Mouse (Mus musculus) c-Kit-negative CD71-positive TER-119-positive erythroid progenitor cells, embryonic 14.5 days (primary cell): ENCODE results near the gene Arid1a.

Experiments
- DNase-seq: peaks from one replicate; pipeline ENCODE4 v3.0.0-alpha.2; 2013; ENCODE audit warnings: low read depth, low spot score

The Arid1a gene

DNA sequence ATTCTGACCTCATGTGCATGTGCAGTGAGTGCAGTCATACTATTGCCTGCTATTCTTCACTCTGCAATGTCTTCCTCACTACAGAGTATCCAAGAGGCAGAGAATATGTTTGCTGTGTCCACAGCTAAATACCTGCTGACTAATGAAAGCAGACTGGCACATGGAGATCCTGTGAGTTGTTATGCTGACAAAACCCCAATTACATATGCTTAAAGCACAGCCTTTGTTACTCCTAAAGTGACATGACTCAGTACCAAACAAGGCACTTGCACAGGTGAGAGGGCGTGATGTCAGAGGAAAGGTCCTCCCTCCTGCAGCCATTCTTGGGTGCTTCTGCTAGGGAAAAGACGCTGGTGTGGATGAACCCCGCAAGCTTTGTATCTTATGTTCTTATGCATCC, 21.3 kb downstream of the Arid1a start:
- no peak for DNase-seq

DNA sequence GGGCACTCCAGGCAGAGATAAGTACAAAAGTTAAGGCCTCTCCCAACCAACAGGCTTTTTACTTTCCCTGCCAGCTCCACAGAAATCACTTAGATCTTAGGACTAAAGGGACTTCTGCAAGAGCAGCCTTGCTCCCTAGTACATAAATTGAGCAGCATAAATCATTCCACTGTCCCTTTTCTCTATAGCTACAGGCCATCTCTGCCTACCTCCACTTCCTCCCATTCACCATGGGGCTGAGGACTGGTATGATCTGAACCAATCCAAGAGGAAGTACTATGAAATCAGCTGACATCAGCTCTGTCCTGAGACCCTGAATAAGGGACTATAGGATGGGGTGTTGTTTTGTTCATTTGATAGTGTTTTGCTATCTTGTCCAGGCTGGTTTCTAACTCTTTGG, 26.4 kb downstream of the Arid1a start:
- no peak for DNase-seq

DNA sequence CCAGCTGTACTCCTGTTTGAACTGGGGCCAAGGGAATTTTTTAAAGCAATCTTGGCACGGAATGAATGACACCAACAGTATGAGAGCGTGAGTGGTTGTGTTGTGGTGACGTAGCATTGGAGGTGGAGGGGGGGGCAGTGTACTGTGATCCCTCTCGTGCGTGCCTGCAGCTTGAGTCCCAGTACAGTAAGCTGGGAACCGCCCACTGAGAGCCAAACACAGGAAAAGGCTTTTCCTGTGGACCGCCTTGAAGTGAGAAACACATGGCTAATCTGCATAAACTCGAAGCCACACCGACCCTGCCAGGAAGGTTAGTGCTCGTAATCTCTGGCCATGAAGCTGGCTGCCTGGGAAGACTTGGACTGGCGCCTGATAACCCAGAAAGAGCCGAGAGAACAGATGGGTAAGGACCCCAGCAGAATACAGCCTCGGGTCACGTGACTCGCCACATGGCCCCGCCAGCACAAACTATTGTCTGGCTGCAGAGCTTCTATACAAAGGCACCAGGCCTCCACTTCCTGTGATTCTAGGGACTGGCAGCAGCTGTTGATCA, 27.0 kb downstream of the Arid1a start:
- DNase-seq, result peak; percentile 36

DNA sequence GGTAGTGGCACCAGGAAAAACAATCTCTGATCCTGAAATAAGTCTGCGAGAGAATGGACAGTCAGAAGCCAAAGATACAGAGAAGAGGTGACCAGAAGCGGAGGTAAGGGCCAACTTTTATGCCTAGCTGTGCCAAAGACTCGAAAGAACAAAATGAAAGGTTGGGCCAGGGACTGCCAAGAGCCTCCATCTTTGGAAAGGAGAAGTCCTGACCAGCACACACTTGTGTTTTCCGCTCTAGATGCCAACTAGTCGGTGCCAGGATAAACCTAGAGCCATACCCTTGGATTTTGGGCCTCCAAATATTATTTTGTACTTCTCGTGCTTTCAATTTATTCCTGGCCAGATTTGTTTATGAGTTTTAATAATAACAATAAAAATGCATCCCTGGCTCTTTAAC, 27.6 kb downstream of the Arid1a start:
- no peak for DNase-seq

DNA sequence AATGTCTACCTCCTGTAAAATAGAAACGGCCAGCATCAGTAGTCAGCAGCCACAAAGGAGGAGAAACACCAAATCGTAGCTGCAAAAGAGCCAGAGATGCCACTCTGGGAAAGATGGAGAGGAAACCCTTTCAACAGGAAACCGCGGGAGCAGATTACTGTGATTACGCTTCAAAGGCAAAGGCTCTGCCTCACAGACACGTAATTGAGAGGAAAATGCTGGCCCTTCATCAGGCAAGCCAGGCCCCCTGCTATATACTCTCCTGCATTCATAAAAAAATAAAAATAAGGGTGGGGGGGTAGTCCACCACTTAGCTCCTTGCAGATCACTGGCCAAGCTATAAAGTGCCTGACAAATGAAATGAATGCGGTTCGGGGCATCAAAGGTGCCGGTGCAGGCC, 28.3 kb downstream of the Arid1a start:
- no peak for DNase-seq

DNA sequence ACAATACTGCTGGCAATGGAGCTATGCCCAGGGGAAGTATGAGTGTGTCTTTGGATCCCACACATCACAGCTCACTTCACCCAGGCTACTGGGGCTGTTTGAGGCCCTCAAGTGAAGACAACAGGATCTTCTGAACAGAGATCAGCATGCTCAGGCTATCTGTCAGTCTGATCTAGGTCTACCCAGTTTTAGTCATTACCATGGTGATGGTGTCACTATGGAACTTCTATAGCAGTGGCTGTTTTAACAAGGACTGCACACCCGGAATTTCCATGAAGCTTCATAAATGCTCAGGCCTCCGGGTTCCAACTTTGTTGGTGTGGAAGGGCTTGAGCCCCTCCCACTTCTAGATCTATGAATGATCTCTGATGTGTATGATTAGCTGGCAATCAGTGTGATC, 30.9 kb downstream of the Arid1a start:
- DNase-seq, result no peak

DNA sequence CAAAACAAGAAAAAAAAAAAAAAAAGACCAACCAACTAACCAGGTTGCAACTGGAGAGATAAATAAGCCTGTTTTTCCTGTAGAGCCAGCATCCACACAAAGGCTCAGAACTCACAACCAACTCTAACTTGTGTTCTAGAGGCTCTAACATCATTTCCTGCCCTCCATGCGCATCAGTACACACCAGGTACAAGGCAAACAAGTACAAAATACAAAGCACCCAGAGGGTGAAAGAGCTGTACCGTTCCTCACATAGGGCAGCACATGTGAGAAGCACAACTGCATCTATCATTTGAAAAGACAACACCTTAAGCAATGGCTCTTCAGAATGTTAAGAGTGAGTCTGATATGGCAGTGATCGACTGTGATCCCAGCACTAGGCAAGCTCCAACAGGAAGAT, 36.8 kb downstream of the Arid1a start:
- no peak for DNase-seq

DNA sequence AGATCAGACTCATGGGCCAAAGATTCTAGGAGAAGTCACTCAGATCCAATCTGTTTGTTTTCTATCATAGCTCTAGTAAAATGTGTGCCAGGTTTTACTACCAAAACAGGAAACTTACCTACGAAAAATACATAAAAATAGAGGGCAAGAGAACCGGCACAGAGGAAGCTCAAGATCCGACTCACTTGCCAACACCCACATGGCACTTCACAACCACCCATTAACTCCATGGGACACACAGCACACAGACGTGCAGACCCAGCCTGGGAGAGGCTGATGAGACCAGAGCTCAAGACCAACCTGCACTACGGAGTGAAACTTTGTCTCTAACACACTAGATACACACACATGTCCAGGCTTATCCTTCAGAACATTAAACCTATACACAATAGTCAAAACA, 43.8 kb downstream of the Arid1a start:
- DNase-seq, result no peak

DNA sequence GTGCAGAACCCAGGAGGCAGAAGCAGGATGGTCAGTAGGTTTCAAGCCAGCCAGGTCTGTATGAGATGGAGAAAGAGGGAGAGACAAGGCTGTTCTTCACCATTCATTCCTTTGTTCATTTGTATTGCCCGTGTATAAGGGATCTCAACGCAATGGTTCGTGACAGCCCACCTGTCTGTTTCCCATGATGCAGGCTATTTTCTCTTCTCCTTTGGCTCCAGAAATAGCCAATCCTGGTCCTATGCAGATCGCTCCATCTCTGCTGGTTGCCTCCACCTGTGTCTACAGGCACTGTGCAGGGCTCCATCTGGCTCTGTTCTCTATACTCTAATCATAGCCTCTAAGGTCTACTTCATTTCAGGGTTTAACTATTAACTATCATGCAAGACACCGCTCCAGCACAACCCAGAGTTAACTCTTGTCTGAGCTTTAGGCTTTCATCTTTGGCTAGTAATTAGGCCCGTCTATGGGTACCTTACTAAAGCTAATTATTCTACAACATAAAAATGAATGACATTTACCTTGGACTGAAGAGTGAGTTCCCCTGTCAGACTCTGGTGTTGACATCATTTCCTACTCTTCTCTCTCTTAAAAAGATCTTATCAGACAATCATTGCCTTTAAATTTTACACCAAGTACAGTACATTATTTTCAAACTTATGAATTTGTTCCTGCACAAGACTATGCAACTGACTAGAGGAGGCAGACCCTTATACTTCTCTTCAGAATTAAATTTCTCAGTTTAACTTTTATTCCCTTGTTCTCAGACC, 45.1 kb downstream of the Arid1a start:
- no peak for DNase-seq

DNA sequence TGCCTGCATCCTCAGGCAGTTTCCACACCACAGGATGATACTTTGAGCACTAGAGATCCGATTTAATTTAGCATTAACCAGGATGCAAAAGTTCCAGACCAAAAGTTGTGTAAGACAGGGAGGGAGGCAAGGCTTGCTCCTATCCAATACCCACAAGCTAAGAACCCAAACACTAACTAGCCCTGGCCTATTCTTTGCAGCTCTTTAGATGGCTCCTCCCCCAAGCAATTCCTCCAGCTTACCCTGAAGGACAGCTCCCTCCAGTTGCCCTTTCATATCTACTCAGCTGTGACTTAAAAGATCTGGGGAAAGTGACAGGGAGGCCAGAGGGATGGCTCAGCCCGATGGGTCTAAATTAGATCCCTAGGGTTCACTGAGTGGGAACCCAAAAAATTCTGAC, 47.2 kb downstream of the Arid1a start:
- no peak for DNase-seq

DNA sequence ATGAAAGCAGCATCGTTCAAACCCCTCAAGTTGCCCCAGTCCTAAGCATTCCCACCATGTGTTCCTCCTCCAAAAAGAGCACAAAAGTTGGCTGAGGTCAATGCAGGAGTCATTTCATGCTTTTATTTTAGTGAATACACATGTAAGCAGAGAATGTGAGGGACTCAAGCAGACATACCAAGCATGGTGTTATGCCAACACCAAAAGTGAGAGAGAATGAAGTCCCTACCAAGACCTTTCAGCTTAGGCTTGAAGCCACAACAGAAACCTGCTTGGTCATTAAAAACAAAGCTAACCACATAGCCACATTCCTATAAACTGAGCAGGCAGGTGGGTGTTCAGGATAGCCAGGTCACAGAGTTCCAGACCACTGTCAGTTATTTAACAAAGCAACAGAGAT, 49.1 kb downstream of the Arid1a start:
- DNase-seq, result no peak

DNA sequence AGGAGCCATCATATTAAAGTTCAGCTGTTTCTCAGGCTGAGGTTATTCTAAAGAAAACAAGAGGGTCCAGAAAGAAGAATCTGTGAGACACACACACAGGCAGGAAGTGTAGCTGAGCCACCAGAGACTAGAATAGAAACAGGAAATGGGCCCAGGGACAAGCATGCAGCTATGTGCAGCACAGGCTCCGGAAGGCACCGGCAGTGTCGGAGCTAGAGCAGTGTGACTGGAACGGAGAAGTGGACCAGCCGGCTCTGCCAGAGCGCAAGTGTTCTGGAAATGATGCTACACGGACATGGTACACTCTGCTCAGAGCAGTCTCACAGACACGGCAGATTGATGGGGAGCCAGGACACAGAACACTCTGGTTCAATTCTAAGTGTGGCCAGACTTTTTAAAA, 49.6 kb downstream of the Arid1a start:
- DNase-seq, result no peak

DNA sequence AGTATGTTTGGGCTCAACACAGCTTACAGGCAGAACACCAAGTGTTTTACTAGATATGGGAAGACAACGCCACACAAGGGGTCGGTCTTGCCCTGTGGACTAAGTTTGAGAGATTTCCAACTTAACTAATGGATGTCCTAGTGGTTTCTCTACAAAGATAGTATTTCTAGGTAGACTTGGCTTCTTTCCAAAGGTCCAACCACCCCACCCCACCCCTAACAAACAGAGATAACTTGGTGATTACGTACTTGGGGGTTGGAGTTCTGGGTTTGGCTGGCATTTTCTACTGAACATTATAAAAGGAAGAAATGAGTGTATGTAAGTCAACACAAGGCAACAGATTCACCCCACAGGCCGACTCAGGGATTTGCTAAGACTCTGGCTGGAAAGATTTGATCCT, 51.5 kb downstream of the Arid1a start:
- no peak for DNase-seq

DNA sequence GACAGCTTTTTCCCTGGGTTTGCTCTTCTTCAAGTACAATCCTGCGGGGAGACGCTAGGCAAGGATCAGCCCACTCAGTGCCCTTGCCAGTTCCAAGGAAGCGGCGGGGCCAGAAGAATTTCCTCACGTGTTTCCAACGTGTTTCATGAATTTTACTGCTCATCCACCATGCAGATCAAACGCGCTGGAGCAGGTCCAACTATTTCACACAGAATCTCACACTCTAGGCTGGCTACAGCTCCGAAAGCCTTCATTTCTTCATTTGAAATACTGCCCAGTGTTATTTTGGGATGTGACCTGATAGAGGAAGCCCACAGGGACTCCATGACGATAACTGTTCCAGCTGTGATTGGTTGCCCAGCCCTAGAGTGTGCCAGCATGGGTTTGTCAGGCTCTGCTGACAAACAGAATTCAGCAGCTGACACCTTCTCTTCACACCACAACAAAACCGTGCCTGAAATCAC, 55.6 kb downstream of the Arid1a start:
- no peak for DNase-seq

DNA sequence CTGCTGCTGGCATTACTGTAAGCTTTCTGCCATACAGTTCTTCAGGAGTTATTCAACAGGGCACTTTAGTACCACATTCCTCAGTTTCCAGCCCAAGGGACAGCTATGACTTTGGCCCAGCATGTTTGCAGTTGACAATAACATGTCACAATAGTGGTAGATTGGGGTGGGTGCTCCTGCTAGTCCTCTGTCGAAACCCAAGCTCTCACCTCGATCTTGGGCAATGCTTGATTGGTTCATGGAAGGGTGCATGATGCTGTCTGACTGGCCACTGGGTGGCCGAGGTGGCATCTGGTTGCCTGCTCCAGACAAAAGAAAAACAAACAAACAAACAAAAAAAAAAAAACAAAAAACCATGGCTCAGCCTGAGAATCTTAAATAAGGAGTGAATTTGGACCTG, 61.2 kb downstream of the Arid1a start:
- DNase-seq, result no peak

DNA sequence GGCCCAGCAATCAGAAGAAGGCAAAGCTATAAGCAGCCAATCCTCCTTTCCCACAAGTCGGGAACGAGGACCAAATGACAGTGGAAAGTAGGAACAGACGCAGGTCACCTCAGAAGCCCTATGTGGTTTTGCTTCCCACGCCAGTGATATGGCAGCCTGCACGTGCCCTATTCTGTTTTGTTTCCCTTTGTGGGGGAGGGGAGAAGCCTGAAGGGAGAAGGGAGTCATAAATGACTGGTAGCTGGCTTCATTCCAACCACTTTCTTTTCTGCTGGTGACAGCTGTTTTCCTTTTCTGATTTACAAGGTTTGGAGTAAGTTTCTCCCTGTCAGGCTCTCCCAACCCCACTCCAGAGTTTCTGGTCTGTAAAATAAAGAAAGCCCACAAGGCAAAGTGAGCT, 66.3 kb downstream of the Arid1a start:
- DNase-seq, result no peak

DNA sequence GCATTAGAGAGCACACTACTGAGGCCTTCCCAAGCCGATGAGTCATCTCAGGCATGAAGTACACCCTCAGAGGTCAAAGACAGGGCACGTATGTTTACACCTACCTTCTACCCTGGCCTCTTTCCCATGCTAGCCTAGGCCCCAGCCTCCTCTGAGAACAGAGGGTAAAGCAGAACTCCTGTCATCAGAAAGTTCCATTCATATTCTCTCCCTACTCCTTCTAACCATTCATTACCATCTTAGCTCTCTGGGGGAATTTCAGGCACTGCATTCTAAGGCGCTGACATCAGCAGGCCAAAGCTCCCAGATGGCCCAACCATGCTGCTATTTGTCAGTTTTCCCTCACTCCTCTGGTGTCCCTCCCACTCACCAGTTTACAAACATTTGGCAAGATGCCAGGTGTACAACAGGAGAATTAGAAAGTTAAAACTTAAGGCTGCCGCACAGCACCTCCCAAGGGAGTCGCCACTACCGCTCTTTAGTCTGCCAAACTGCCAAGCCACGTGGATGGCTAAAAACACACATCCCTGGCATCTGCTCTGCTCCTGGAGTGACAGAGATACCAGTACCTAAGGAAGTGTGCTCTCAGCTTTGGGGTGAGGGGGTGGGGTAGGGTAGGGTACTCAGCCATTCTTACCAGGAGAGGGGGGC, 68.0 kb downstream of the Arid1a start:
- no peak for DNase-seq

DNA sequence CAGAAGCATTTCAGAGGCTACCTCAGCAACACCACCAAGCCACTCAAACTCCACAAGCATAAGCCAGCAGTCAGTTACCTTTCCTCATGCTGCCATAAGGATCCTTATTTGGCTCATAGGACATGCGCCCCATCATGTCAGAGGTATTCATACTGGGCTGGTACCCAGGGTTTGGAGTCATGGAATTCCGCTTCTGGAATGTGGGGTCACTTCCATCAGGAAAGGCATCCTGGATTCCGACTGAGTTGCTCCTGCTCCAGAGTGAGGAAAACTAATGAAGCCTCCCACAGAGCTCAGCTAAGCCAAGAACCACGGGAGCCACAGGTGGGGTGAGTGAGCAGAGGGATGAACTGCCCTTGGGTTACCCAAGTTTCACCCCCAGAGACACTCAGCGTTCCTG, 69.4 kb downstream of the Arid1a start:
- no peak for DNase-seq

DNA sequence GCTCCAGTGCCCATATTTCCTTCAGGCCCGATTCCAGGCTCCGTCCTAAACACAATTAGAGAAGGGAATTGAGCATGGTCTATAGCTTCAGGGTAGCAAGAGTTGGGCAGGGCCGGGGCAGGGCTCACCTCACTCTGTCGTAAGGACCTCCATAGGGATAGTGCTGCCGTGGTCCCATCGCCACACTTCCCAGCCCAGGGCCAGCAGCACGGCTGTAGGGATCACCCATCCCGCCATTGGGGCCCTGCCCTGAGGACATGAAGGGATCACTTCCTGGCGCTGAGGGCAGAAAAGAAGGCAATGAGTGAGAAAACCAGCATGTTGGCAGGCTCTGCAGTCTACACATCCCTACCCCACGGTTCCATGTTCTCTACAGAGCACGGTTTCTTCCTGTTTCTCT, 70.1 kb downstream of the Arid1a start:
- no peak for DNase-seq

DNA sequence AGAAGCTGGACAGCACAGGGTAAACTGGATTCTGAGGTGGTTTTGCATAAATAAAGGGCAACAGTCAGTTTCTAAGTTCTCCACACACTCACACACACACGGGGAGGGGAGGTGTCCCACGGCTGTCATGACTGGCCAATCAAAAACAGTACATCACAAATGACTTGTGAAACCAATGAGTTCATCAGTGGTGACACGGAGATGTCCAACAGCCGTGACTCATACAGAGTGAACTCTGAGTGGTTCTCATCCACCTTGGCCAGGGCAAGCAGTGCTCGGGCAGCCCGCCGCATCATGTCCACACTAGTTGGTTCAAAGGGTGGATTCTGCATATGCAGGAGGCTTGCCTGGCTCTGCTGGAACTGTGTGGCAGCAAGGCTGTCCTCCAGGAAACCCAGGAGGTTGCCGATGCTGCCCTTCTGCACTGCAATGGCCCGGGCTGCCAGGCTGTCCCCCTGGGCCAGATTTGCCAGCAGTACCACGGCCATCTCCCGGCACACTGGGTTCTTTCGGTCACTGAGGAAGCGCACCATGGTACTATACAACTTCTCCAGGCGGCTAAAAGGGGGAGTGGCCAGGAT, 76.3 kb downstream of the Arid1a start:
- no peak for DNase-seq

DNA sequence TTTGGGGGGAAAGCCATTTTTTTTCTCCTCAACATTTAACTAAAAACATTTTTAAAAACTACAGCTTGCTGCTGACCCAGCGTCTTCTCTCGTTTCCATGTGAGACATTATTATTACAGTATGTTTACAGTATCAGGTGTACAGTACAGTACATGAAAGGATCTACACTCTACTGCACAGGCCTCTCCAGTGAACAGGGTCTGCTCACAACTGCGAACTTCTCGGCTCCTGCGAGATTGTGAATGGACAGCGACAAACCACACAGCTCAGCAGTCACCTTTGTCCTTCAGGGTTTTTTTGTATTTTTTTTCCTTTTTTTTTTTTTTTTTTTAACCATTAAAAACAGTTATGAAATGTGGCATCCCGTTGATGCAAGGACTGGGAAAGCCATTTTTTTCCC, 76.9 kb downstream of the Arid1a start:
- no peak for DNase-seq

DNA sequence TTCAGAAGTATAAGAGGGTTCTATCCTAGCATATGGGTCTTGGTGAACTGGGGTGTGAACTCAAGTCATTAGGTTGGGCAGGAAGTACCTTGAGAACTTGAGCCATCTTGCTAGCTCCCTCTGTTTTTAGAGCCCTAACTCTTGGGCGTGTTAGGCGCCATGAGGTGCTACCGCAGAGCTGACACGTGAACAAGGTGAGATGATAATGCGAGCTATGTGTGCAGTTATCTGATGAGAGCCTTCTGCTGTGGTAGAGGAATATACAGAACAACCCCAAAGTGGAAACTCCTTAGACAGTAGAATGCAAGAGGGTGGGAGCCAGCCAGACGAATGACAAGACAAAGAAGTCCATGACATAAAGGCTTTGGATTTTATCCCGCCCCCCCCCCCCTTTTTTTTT, 79.3 kb downstream of the Arid1a start:
- DNase-seq, result no peak

DNA sequence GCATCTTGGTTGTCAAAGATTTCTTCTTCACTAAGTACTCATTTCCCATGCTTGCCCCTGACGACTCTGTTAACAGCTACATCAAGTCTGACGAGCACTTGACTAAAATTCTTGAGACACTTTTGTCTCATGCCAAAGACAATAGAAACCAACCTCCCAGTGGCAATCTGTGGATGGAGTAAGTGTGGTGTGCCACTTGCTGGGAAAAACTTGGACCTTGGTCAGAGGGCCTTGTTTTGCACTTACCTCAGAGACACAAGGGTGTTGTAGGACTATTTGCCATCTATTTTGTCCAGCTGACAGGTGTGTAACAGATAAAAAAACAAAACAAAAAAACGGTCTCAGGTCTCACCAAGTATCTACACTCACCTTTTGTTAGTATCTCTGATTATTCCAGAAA, 80.4 kb downstream of the Arid1a start:
- no peak for DNase-seq
